Mouse (Mus musculus) lung, adult 2 months (tissue): ENCODE data around the gene Lmod2. TPM values are rescaled to one million over a fixed set of nuclear protein-coding genes. Genes with fewer than 3 reads are reported as not detected.

Experiments used
- DNase-seq: peaks from one replicate; pipeline ENCODE4 v3.0.0; 2022
- H3K4me1 ChIP-seq: fragments of 200-500 bp; 2 replicates; pipeline ENCODE4 v1.6.1; 2011; ENCODE audit warnings: low read length; ENCODE audit not compliant: control insufficient read depth, insufficient read depth
- H3K4me3 ChIP-seq: fragments of 200-500 bp; replicated peaks from 2 replicates; pipeline ENCODE3; 2011; ENCODE audit warnings: low read depth, mild to moderate bottlenecking, control low read depth, low read length; ENCODE audit errors: extremely low read depth
- CTCF ChIP-seq: fragments of 200-500 bp; IDR thresholded peaks from 2 replicates; pipeline ENCODE4 v1.5.1; 2011; ENCODE audit warnings: mild to moderate bottlenecking, low read length, control low read depth; ENCODE audit not compliant: insufficient read depth
- POLR2A ChIP-seq: fragments of 200-500 bp; IDR thresholded peaks from 2 replicates; pipeline ENCODE4 v1.6.1; 2011; ENCODE audit warnings: low read depth, mild to moderate bottlenecking, control low read depth, low read length, borderline replicate concordance; ENCODE audit errors: extremely low read depth
- WGBS: fragments of 180-500 bp; shearing (Covaris S2); methylation state at CpG from one replicate; pipeline ENCODE4 v1.1.7; 2018; 5-methylcytosine and 5-hydroxymethylcytosine counted together
- polyA plus RNA-seq: library from polyadenylated mRNA; depleted of rRNA; stranded (reverse); fragments of >200 nt; gene quantifications from 2 replicates; pipeline ENCODE4 v1.2.3, GENCODE M21; 2012

Gene Lmod2
- polyA plus RNA-seq, 1 experiment: 6.4 TPM

DNA sequence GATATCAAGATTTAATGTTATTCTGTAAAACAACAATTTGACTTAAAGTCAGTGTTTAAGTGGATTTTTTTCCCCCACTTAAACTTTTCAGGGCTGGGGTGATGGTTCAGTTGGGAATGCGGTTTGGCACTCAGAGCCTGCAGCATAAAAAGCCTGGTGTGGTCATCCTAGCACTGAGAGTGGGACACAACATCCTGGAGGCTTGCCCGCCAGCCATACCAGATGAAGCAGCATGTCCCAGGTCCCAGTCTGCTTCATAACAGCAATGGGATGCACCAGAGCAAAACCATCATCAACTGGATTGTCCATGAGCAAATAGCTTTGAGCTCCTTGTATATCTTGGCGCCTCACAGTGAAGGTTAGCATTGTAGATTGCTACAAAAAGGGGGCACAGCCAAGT, 11.1 kb downstream of the Lmod2 start:
- TF ChIP-seq POLR2A (no peak), CTCF (no peak)
- no peak overlapping the region for H3K4me3 ChIP-seq
- 93% methylated on average over 3 of the region's 3 CpGs for WGBS

DNA sequence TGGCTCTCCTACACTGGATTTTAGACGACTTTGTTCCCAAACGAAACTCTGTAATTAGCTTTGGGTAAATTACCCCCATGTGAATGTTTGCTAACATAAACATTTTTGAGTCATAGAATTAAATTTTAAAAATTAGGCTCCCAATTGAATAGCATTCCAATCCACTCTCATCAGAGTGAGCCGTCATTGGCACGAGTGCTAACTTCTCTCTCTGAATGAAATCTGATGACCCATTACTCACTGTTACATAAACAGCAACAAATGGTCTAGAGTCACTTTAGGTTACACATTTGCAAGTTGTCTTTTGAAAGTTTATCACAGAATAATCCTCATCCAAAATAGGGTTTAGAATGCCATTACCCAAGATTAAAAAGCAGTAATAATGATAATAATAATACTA, 12.0 kb downstream of the Lmod2 start:
- no peak for TF ChIP-seq CTCF
- TF ChIP-seq POLR2A: no peak
- Histone ChIP-seq H3K4me3 (no peak overlapping the region), H3K4me1 (peaks cover 4% of the 10 kb centered on the region; the same call in 1 of the 2 replicates)
- no peak for DNase-seq
- WGBS: 47% methylated on average over 4 of the region's 4 CpGs

More for the DNA sequence above, 11.1 kb downstream of the Lmod2 start:
- DNase-seq: no peak
- peaks cover 4% of the 10 kb centered on the region; the same call in 1 of the 2 replicates for H3K4me1 ChIP-seq

DNA sequence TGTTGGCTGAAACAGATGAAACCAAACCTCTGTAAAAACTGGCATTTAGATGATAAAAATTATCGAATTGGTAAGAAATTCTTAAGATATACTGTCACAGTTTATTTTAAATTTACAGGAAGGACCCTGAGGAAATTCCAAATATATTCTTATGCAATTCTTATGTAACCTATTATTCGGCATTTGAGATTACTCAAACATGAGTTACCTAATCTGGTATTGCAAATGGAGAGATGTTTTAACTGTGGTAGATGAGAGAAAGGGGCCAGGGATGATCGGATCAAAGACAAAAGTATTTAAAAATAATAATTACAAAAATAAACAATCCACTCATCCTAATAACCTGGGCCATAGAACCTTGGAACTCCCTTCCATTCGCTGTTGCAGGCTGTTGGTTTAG, 12.8 kb downstream of the Lmod2 start:
- 58% methylated on average over 4 of the region's 4 CpGs for WGBS

DNA sequence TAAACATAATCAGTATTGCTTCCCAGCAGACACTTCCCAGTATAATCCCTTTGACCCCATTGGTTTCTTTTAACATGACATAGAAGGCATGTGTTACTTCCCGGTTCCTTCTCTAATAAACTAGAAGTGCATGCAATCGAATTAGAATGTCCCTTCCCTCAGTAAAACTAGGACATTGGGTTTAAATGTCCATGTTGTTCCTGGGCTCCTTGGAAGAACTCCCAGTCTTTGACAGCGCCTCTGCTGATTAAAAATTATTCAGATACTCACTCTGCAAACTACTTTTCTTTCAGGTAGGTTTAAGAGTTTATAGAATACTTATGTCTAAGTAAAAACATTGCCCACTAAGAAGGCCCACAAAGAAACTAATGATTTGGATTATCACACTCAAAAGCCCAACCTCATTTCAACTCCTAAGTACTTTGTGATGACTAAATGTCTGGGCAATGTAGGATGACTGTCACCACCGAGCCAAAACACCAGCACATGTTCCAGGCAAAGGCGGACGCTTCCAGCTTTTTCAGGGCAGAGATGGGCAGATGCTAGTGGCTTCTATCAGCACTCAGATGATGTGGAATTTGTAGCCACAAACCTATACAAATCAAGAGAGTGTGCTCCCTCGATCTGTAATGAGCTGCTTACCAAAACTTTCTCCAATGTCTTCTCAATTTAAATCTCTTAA, 14.7 kb downstream of the Lmod2 start:
- WGBS: 68% methylated on average over 7 of the region's 7 CpGs
- TF ChIP-seq POLR2A (no peak), CTCF (no peak)
- peaks cover 4% of the 10 kb centered on the region; the same call in 1 of the 2 replicates for H3K4me1 ChIP-seq
- no peak for DNase-seq
- no peak overlapping the region for H3K4me3 ChIP-seq

More for the DNA sequence above, 12.8 kb downstream of the Lmod2 start:
- H3K4me3 ChIP-seq: no peak overlapping the region
- no peak for DNase-seq
- H3K4me1 ChIP-seq: peaks cover 4% of the 10 kb centered on the region; the same call in 1 of the 2 replicates
- TF ChIP-seq POLR2A: no peak
- TF ChIP-seq CTCF: no peak

DNA sequence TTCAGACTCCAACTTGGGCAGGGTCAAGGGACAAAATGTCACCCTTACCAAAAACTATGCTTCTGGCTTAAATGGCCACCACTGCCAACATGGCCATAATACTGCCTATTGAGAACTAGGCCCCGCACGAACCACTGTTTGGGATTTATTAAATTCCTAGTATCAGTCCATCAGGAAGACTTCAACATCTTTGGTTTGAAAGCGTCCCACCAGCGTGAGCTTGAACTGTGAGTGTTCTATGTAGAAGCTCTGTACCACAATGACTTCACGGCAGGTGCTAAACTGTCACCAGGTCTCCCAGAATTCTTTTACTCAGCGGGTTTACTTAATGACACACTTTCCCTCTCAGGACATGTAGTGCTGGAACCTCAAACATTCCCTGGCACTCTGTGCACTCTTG, 15.8 kb downstream of the Lmod2 start:
- TF ChIP-seq POLR2A (no peak), CTCF (no peak)
- WGBS: 91% methylated on average over 6 of the region's 6 CpGs
- no peak for DNase-seq
- no peak overlapping the region for H3K4me3 ChIP-seq
- 0 out of 2 replicates have a peak, but pooled peaks cover 4% of the 10 kb centered on the region for H3K4me1 ChIP-seq

DNA sequence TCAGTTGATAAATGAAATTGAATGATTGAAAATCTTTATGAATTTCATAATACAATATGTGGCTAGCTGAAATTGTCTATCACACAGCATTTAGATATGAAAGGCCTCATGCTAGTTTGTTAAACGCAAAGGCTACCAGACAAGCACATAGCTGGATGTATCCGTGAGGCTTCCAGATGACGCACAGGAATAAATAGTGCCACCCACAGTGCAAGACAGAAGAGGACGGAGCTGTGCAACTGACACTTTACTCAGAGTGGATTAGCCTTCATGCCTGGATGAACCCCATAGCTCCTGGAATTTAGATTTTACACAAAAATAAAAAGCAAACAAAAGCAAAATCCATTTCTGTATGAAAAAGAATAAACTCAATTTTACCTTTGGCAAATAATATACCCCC, 16.4 kb downstream of the Lmod2 start:
- no peak for DNase-seq
- TF ChIP-seq CTCF (no peak), POLR2A (no peak)
- WGBS: 79% methylated on average over 4 of the region's 4 CpGs
- 0 out of 2 replicates have a peak, but pooled peaks cover 4% of the 10 kb centered on the region for H3K4me1 ChIP-seq
- no peak overlapping the region for H3K4me3 ChIP-seq

DNA sequence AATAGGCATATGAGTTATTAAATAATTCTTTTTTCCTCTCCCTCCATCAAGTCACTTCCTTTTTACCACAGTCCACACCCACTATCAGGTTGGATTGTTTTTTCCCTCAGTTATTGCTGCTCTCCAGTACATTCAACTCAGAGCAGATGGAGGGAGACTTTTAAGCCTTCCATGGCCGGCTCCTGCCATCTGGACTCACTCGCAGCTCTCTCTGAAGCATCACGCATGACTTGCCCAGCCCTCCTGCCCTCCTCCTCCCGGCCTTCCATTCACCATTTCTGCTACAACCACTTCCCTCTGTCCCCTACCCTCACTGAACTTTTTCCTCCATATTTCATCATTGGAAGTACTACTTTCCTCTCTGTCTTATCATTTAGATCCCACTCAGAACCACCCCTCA, 19.2 kb downstream of the Lmod2 start:
- H3K4me3 ChIP-seq: no peak overlapping the region
- TF ChIP-seq POLR2A: no peak
- TF ChIP-seq CTCF: no peak
- no peak for DNase-seq
- peaks cover 2% of the 10 kb centered on the region; the same call in 1 of the 2 replicates for H3K4me1 ChIP-seq
- 79% methylated on average over 4 of the region's 4 CpGs for WGBS

DNA sequence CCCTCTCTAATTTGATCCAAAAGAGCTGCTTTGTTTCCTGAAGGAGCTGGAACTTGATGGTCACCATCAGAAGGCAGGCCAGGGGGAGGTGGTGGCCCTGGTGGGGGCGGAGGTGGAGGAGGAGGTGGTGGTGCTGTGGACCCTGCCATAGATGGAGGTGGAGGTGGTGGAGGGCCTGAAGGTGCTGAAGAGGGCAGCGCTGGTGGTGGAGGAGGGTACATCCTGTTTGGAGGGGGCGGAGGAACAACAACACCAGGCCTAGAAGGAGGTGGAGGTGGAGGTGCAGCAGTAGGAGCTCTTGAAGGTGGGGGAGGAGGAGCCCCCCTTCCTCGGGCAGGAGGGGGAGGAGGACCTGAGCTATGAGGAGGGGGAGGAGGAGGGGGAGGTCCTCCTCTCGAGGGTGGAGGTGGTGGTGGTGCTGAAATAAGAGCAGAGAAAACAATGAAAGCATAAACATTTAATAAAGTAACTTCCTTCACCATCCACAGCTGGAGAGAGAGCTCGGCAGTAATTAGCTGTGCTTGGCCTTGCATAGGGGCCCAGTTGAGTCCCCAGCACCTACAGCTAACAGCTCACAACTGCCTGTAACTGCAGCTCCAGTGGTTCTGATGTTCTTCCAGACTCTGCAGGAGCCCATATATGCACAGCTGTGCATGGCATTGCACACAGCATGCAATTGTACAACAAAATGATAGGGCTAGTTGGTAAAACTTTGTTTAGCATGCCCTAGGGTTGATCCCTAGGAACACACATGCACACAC, 21.9 kb downstream of the Lmod2 start:
- Histone ChIP-seq H3K4me1 (peaks cover 3% of the 10 kb centered on the region; the same call in 1 of the 2 replicates), H3K4me3 (no peak overlapping the region)
- WGBS: 49% methylated on average over 6 of the region's 6 CpGs
- no peak for DNase-seq
- TF ChIP-seq POLR2A (no peak), CTCF (no peak)

DNA sequence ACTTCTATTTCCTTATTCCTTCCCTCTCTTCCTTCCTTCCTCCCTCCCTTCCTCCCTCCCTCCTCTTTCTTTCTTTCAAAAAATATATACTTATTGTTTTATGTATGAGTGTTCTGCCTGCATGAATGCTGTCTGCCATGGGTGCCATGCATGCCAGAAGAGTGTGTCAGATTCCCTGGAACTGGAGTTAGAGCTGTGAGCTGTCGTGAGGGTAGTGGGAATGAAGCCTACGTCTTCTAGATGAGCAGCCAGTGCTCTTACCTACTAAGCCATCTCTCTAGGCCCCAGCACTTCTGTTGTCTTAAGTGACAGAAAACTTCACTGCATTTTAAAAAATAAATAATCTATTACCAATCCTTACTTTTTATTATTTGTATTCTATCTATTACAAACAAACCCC, 23.4 kb downstream of the Lmod2 start:
- Histone ChIP-seq H3K4me3 (no peak overlapping the region), H3K4me1 (peaks cover 3% of the 10 kb centered on the region; the same call in 1 of the 2 replicates)
- WGBS: 72% methylated on average over 2 of the region's 2 CpGs
- TF ChIP-seq POLR2A (no peak), CTCF (no peak)
- DNase-seq: no peak
